Mouse (Mus musculus) midbrain, postnatal 0 days (tissue): ENCODE results near the gene Tnrc6a. TPM values are rescaled to one million over a fixed set of nuclear protein-coding genes. Genes with fewer than 3 reads are reported as not detected.
A peak's percentile ranks its signal among the peaks of the same experiment; 100 is the strongest.

ENCODE experiments used
- ATAC-seq: fragments of 200-750 bp; cut with Nextera tagmentation; 2 replicates; pipeline ENCODE4 v1.8.0; 2017; ENCODE audit warnings: moderate number of reproducible peaks, mild to moderate bottlenecking, moderate TSS enrichment, moderate library complexity; ENCODE audit not compliant: low FRiP score
- DNase-seq: peaks from one replicate; pipeline ENCODE4 v3.0.0-alpha.2; 2015; ENCODE audit warnings: low spot score
- H3K27ac ChIP-seq: fragments of 300-500 bp; sonication (generic); 2 replicates; pipeline ENCODE4 v1.5.1; 2014; ENCODE audit warnings: low read depth, mild to moderate bottlenecking, low read length, mixed read lengths
- H3K27me3 ChIP-seq: fragments of 300-500 bp; sonication (generic); 2 replicates; pipeline ENCODE4 v1.6.1; 2014; ENCODE audit warnings: low read length, control low read depth, mixed read lengths; ENCODE audit not compliant: insufficient read depth
- H3K36me3 ChIP-seq: fragments of 300-500 bp; sonication (generic); 2 replicates; pipeline ENCODE4 v1.6.1; 2014; ENCODE audit warnings: low read length, control low read depth, mixed read lengths; ENCODE audit not compliant: insufficient read depth
- H3K4me1 ChIP-seq: fragments of 300-500 bp; sonication (generic); 2 replicates; pipeline ENCODE4 v1.6.1; 2014; ENCODE audit warnings: mild to moderate bottlenecking, control low read depth, antibody characterized with exemption, low read length, mixed read lengths; ENCODE audit not compliant: insufficient read depth
- H3K4me2 ChIP-seq: fragments of 300-500 bp; sonication (generic); 2 replicates; pipeline ENCODE4 v1.6.1; 2014; ENCODE audit warnings: low read depth, mild to moderate bottlenecking, low read length, mixed read lengths; ENCODE audit not compliant: poor library complexity, severe bottlenecking
- H3K4me3 ChIP-seq: fragments of 300-500 bp; sonication (generic); 2 replicates; pipeline ENCODE4 v1.5.1; 2014; ENCODE audit warnings: low read depth, mild to moderate bottlenecking, low read length, moderate library complexity
- H3K9ac ChIP-seq: fragments of 300-500 bp; sonication (generic); replicated peaks from 2 replicates; pipeline ENCODE4 v1.6.1; 2014; ENCODE audit warnings: mild to moderate bottlenecking, low read length, moderate library complexity, mixed read lengths; ENCODE audit not compliant: poor library complexity, severe bottlenecking
- H3K9me3 ChIP-seq: fragments of 300-500 bp; sonication (generic); 2 replicates; pipeline ENCODE4 v1.6.1; 2016; ENCODE audit warnings: low read length, control low read depth
- CTCF ChIP-seq: IDR thresholded peaks from 2 replicates; pipeline ENCODE4 v1.5.1; 2016; ENCODE audit warnings: antibody characterized with exemption, mild to moderate bottlenecking
- WGBS: fragments of 180-500 bp; shearing (Covaris S2); extraction: QIAGEN DNeasy Blood & Tissue Kit; methylation state at CpG from one replicate; pipeline ENCODE4 v1.1.7; 2014; 5-methylcytosine and 5-hydroxymethylcytosine counted together
- polyA plus RNA-seq: library from polyadenylated mRNA; unstranded; fragments of >200 nt; fragmentation: Nextera tagmentation; extraction: Ambion mirVana; gene quantifications from 2 replicates; pipeline ENCODE4 v1.2.1, GENCODE M21; 2015
- total RNA-seq: library from RNA; depleted of rRNA; stranded (reverse); fragments of >200 nt; gene quantifications from 2 replicates; pipeline ENCODE4 v1.2.3, GENCODE M21; 2014

Gene Tnrc6a
- total and polyA plus RNA-seq, 2 experiments from 2014 or later = 53.2 to 73.9 TPM

GRCm38 (mm10) chr7:123209864-123210263 lies 86.2 kb downstream of the Tnrc6a start:
- 74% methylated on average over 9 of the region's 9 CpGs for WGBS
- H3K9me3 ChIP-seq = no peaks in the 10 kb centered on the region
- ATAC-seq = no peak
- H3K4me2 ChIP-seq = no peak overlapping the region
- no peak overlapping the region for H3K9ac ChIP-seq
- H3K27ac ChIP-seq = no peak overlapping the region
- no peak for DNase-seq
- TF ChIP-seq CTCF = no peak
- H3K36me3 ChIP-seq = no peaks in the 10 kb centered on the region
- no peaks in the 10 kb centered on the region for H3K27me3 ChIP-seq
- no peak overlapping the region for H3K4me3 ChIP-seq
- H3K4me1 ChIP-seq = no peaks in the 10 kb centered on the region

GRCm38 (mm10) chr7:123211461-123211860 lies 87.8 kb downstream of the Tnrc6a start:
- Histone ChIP-seq H3K4me3 (no peak overlapping the region), H3K36me3 (no peaks in the 10 kb centered on the region), H3K9me3 (no peaks in the 10 kb centered on the region), H3K4me2 (no peak overlapping the region), H3K27ac (no peak overlapping the region), H3K4me1 (no peaks in the 10 kb centered on the region), H3K9ac (no peak overlapping the region), H3K27me3 (no peaks in the 10 kb centered on the region)
- 49% methylated on average over 5 of the region's 5 CpGs for WGBS
- no peak for DNase-seq
- no peak for ATAC-seq
- no peak for TF ChIP-seq CTCF

- no peak overlapping the region for H3K9ac ChIP-seq
- WGBS = 86% methylated on average over 5 of the region's 5 CpGs
- no peaks in the 10 kb centered on the region for H3K9me3 ChIP-seq
- H3K4me3 ChIP-seq = no peak overlapping the region
- no peak for TF ChIP-seq CTCF
- H3K4me2 ChIP-seq = no peak overlapping the region
- no peaks in the 10 kb centered on the region for H3K36me3 ChIP-seq
- ATAC-seq (no peak), DNase-seq (no peak)
- no peak overlapping the region for H3K27ac ChIP-seq
- H3K4me1 ChIP-seq = no peaks in the 10 kb centered on the region
- no peaks in the 10 kb centered on the region for H3K27me3 ChIP-seq
These were observed 88.6 kb downstream of the Tnrc6a start for GRCm38 (mm10) chr7:123212316-123212715.

GRCm38 (mm10) chr7:123214365-123215075 lies 90.8 kb downstream of the Tnrc6a start, which contains the start of gene Slc5a11:
Gene Slc5a11, plus strand, starts transcription at chr7:123214780.
- Histone ChIP-seq H3K4me1 (no peaks in the 10 kb centered on the region), H3K9ac (no peak within 1 kb of the TSS), H3K27ac (0 out of 2 replicates have a peak within 1 kb of the TSS, but pooled peaks have one; percentile 18), H3K4me2 (no peak within 1 kb of the TSS), H3K36me3 (no peaks in the 10 kb centered on the region), H3K9me3 (no peaks in the 10 kb centered on the region), H3K27me3 (no peaks in the 10 kb centered on the region), H3K4me3 (no peak within 1 kb of the TSS)
- 33% methylated on average over 8 of the region's 8 CpGs for WGBS
- ATAC-seq = no peak
- DNase-seq = no peak
- TF ChIP-seq CTCF = no peak

GRCm38 (mm10) chr7:123215138-123215537 lies 91.5 kb downstream of the Tnrc6a start:
- H3K4me2 ChIP-seq = no peak overlapping the region
- no peak for TF ChIP-seq CTCF
- no peak overlapping the region for H3K27ac ChIP-seq
- H3K9me3 ChIP-seq = no peaks in the 10 kb centered on the region
- DNase-seq (no peak), ATAC-seq (no peak)
- H3K9ac ChIP-seq = no peak overlapping the region
- WGBS = 66% methylated on average over 2 of the region's 2 CpGs
- H3K4me1 ChIP-seq = no peaks in the 10 kb centered on the region
- no peaks in the 10 kb centered on the region for H3K27me3 ChIP-seq
- no peaks in the 10 kb centered on the region for H3K36me3 ChIP-seq
- no peak overlapping the region for H3K4me3 ChIP-seq

GRCm38 (mm10) chr7:123217448-123218354 lies 94.0 kb downstream of the Tnrc6a start:
- no peak for ATAC-seq
- no peak overlapping the region for H3K4me3 ChIP-seq
- H3K9ac ChIP-seq = no peak overlapping the region
- DNase-seq = no peak
- H3K4me1 ChIP-seq = no peaks in the 10 kb centered on the region
- H3K27me3 ChIP-seq = no peaks in the 10 kb centered on the region
- no peaks in the 10 kb centered on the region for H3K36me3 ChIP-seq
- no peak overlapping the region for H3K27ac ChIP-seq
- H3K9me3 ChIP-seq = no peaks in the 10 kb centered on the region
- no peak for TF ChIP-seq CTCF
- H3K4me2 ChIP-seq = no peak overlapping the region
- 76% methylated on average over 7 of the region's 7 CpGs for WGBS
